Mouse (Mus musculus) cerebellum, adult 18-20 months (tissue): ENCODE measurements around the gene Abhd12.

Experiments
- DNase-seq, 2 experiments: peaks; one replicate each; pipeline ENCODE4 v3.0.0; 2021

Gene Abhd12

DNA sequence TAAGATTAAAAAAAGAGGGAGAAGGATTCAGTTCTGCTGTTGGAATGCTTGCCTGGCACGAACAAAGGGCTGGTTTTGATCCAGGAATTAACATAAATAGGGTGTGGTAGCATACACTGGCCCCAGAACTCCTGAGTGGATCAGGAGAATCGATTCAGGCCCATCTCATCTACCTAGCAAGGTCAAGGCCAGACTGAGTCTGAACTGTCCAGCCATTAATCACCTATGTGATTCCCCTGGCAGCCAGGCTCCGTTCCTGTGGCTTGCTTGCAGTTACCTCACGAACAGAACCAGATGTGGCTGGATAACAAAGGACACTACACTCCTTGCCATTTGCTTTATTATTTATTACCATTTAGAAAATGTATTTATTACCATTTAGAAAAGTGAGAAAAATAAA, 111.2 kb downstream of the Abhd12 start:
- DNase-seq = no peak

DNA sequence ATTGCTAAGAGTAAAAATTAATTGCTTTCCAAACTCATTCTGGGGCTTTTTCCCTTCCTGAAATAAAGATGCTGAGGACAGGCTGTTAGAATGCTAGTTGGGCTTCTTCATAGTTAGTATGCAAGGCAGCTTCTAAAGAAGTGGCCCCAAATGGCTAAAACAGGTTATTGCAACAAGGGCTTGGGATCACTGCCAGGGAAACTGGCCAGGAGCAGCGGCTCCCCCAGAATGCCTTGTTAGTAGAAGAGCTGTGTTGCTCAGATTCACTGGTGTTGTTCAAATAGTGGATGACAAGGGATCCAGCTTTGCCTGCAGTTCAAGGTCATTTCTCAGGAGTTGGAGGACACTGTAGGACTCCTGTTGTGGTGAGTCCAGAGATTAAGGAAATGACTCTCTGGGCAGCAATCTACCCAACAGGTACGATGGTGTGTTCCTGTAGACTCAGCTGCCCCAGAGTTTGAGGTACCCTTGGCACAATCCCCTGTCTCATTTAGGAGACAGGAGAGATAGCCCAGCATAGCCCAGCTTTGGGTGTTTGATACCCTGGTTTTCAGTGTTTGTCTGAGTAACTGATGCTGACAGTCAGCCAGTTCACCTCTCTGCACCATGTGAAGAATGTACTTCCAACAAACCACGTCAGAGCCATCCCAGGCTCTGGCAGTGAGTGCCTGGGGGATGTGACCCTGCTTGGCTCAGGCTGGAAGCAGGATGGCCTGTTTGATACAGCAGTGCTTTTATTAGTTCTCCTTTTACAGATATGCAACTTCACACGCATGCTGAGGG, 115.6 kb downstream of the Abhd12 start:
- DNase-seq = peak; percentile 89 to 91

DNA sequence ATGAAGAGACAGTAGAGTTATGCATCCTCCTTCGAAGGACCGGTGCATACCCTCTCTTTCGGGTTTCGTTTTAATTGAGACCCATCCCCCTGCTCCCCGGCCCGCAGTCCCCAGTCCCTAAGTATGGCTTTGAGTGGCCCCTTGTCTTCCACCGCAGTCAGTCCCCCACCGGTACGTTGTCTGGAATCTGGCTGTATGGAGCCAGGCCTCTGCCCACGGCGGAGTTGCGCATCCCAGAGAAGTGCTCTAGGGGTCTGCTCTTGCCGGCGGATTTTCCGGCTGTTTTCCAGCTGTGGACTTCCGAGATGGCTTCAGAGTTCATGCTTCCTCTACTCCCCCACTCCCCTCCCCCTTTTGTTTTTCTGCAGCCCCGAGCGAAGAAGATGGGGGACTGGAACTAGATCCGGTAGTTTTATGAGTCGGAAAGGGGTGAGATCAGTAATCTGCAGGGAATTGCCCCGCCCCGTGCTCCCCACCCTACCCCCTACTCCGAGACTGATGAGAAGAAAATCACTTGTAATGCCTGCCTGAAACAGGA, 117.2 kb downstream of the Abhd12 start:
- DNase-seq = peak in 1 of 2 experiments; percentile 36

DNA sequence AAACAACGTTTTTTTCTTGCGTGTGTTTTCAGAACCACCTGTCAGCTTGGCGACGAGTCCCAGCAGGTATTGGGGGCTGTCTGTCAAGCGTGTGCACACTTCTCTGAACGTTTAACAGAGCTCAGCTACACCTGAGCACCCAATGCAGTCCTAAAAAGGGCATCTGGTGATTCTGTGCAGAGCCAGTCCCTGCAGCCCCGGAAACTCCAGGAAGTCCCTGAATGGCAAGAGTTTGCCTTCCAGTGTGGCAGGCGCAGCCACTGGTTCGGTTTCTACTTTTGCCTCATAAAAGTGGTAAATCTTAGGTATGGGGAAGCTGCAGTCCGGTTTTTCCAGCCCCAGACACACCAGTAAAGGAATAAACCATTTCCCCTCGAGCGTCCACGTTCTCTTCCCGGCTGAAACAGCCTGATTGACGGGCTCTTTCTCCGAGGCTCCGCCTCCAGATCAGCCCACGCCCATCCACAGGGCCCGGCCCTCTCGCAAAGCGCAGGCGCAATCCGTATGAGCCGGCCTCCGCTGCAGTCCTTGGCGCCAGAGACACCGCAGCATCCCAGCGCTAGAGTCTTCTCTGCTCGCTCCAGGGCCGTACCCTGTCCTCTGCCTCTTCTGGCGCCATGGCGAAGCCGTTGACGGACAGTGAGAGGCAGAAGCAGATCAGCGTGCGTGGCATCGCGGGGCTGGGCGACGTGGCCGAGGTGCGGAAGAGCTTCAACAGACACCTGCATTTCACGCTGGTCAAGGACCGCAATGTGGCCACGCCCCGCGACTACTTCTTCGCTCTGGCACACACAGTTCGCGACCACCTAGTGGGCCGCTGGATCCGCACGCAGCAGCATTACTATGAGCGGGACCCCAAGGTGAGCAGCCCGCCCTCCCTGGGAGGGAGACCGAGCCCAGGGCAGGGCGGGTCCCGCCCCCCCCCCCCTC, 118.0 kb downstream of the Abhd12 start, which contains the start of gene Pygb:
Gene Pygb (plus strand): TSS at position 485 of the 930 bp plus-strand sequence.
- peak; percentile 88 to 91 for DNase-seq

DNA sequence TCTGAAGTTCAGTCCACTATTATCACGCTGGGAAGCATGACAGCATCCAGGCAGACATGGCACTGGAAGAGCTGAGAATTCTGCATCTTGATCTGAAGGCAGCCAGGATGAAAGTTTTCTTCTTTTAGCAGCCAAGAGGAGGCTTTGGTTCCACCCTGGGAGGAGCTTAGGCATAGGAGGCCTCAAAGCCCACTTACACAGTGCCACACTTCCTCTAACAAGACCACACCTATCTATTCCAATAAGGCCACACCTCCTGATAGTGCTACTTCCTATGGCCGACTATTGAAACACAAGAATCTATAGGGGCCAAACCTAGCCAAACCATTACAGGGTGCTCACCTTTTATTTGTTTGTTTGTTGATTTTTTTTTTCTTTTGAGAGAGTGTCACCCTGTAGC, 121.7 kb downstream of the Abhd12 start:
- no peak for DNase-seq
